Mouse (Mus musculus) kidney, postnatal 25 days (tissue): ENCODE data around the gene Apoc4.
A peak's percentile ranks its signal among the peaks of the same experiment; 100 is the strongest.

Source experiments
- DNase-seq, 2 experiments: peaks; one replicate each; pipeline ENCODE4 v3.0.0; 2021; ENCODE audit warnings: mixed read lengths in 2 of 2

Gene Apoc4

DNA sequence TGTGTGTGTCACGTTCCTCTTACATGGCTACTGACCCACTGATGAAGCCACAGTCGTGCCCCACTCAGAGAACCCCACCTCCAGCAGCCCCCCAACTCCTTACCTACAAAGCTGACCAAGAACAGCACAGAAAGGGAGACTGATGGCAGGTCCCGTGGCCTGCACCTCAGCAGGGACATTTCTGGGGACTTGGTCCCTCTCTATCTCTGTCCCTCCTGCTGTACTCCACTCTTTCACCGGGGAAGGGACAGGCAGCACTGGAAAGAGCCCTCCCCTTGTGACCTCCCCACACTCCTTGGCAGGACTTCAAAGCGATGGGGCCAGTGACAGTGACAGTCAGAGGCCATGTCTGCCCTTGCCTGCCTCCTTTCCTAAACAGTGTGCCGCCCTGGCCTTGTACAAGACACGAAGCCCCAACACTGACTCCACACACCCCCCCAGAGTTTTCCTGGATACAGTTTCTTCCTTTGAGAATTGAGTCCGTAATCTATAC, at the start of gene Apoc4, which contains the start of gene Gm44805:
TSS of gene Apoc4 (minus strand) at position 278 of the 493 bp plus-strand sequence.
TSS of gene Gm44805 (minus strand) at position 222 of the 493 bp plus-strand sequence.
- DNase-seq, result no peak

DNA sequence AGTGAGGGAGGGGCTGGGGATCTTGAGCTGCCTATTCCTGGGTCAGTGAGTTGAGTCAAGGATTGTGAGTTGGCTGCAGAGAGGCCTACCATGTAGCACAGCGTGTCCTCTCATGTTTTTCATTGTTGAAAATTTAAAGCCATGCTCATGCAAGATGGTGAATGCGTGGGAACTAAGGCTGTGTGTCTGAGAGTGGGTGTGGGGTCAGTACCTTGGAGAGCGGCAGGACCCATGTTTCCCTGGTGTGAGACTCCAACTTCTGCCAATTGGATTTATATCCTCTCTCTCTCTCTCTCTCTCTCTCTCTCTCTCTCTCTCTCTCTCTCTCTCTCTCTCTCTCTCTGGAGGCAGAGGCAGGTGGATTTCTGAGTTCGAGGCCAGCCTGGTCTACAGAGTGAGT, 45.3 kb upstream of the Apoc4 start:
- no peak for DNase-seq

DNA sequence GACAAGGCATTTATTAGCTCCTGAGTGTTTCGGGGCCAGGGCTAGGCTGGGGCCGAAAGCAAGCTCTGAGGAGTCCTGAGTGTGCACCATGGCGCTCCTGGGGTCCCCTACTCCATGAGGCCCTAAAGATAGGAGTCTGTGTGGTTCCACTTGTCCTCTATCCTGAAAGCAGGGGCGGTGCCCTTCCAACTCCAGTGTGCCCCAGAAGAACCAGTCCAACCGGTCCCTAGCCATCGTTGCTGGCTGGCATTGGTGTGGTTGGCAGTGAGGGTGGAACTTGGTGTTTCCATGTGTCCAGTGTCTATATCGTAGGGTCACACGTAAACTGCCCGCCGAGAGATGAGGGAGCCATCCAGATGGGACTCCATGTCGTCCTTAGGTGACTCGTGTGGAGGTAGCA, 42.9 kb upstream of the Apoc4 start:
- DNase-seq, result peak; percentile 47 to 77

DNA sequence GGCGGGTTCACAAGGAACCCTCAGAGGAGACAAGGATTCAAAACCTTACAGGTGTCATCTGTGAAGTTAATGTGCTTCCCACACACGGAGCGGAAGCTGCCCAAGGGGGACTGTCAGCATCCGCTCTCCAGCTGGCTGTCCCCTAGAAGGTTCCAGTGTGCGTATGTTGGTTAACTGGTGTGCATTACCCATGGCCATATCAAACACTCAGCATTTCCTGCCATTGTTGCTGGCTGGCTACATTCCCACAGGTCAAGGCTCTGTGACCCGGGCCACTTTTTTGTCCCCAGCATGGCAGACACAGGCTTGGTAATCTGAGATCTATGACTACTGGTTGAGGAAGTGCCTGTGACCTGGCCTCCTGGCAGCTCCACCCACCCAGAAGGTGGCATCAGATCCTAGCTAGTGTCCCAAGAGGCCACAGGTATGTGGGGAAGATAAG, 41.5 kb upstream of the Apoc4 start:
- DNase-seq, result peak; percentile 76 to 83

DNA sequence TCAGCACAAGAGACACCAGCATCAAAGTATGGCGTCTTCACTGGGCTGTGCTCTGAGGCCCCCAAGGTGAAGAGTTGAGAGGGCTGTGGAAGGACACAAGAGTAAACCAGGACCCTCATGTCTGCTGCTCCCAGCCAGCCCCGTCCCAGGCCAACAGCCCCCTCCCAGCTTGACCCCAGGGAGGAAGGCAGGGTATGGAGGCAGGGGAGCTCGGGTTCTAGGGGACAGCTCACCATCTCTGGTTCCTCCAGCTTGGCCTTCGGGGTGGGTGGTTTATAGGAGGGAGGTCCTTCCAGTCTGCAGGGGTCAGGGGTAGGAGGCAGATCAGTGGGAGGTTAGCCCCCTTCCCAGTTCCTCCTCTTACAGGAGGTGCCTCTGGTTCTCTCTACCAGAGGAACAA, 37.9 kb upstream of the Apoc4 start:
- no peak for DNase-seq

DNA sequence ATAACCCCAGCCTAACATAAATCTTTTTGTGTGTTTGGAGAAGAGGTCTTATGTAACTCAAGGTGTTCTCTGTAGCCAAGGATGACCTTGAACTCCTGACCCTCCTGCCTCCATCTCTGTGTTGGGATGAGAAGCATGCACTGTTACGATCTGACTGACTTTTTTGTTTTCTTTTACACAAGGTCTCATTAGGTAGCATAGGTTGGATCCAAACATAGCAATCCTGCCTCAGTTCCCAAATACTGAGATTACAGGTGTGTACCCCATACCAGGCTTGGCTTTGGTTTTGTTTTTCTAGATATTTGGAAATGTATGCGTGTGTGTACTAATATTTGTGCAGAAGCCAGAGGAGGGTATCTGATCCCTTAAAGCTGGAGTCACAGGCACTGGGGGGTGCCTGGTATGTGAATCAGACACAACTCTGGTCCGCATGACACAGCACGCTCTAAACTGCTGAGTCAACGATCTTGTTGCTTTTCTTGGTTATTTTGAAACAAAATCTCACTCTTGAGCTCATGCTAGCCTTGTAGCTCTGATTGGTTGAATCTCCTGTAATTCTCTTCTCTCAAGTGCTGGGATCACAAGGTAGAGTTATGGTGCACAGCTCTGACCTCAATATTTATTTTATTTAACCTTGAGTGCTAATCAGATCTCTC, 37.1 kb upstream of the Apoc4 start:
- DNase-seq, result no peak

DNA sequence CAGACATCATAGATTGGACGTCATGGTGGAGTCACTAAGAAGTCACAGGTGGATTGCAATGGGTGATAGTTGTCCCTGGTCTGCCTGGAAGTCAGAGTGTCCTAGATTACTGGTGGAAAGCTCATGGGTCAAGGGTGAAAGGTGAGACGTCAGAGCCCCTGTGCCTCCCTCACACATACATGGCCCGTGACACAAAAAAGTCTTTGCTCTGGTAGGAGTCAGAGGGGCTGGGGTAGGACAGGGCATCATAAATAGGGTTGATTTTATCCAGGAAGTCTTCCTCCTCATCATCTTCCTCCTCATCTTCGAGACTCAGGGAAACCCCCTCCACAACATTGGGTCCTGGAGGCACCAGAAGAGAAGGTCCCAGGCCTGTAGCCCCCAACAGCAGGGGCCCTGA, 36.1 kb upstream of the Apoc4 start:
- no peak for DNase-seq

DNA sequence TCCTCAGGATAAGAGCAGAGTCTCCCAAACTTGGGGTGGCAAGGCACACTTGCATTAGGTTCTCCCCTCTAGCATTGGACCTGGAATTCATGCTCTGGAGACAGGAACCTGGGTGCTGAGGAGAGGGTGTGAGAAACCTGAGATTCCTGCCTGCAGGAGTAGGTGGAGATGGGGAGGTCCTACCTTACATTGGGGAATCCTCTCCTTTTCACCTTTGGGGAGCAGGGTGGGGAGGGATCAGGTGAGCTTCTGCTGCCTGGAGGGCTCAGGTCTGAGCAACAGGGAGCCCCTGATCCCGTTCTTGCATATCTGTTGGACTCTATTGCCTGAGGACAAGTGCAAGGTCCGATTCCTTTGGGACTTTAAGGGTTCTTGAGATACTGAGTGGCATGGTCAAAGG, 35.5 kb upstream of the Apoc4 start:
- no peak for DNase-seq

DNA sequence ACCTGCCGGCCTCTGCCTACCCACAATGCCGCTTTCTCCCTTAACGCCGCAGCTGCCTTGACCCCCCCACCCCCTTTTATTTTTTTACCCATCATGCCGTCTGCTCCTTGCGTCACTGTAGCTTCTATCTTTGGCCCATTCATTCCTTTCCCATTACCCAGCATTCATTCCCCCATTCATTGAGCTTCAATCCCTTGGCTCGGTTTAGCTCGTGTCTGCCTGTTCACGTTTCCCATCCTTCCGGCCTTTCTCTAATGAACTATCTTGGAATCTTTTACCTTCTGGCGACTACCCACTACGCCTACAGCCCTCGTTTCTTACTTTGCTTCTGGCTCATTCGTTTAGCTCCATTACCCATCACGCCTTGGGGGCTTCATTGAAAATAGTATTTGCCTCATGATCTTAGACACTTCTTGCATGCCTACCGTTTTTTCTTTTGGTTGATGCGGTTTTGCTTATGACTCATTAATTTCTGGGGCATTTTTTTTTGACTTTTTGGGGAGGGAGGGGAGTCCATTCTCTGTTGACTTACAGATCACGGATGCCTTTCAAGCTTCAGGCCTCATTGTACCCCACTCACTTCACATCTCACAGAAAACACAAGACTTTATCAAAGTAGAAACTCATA, 34.9 kb upstream of the Apoc4 start:
- no peak for DNase-seq

DNA sequence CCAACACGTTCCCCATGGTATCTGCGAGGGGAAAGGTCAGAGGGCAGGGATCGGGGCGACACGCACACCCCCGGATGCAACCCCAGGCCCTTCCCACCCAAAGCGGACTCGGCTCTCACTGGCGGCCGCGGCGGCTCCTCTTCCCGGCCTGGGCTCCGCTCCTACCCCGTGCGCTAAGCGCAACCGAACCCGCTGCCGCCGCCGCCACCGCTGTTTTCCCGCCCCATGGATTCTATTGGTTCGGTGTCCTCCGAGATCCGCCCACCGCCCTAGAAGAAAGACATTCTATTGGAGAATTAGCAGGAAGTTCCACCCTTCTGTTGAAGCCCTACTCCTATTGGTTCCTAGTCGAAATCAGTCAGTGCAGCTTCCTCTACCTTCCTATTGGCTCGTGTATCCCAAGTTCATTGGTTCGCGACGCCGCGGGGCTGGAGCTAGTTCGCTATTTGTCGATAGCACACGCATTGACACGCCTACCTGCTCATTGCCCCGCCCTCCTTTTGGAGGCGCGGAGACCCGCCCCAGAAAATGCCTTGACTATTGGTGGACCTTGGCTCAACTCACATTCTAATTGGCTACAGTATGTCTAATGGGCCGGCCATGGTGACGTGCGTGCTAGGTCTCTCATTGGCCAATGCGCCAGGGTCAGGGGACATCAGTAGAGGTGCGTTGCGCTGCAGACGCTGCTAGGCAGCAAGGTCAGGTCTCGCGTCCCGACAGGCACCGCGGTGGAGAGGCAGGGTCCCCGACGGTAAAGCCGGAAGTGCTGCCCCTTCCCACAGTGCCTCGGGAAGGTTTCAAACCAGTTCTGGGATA, 34.2 kb upstream of the Apoc4 start, which contains the start of gene Tomm40:
TSS of gene Tomm40 (minus strand) at position 200 of the 816 bp plus-strand sequence.
- DNase-seq, result peak; percentile 100

DNA sequence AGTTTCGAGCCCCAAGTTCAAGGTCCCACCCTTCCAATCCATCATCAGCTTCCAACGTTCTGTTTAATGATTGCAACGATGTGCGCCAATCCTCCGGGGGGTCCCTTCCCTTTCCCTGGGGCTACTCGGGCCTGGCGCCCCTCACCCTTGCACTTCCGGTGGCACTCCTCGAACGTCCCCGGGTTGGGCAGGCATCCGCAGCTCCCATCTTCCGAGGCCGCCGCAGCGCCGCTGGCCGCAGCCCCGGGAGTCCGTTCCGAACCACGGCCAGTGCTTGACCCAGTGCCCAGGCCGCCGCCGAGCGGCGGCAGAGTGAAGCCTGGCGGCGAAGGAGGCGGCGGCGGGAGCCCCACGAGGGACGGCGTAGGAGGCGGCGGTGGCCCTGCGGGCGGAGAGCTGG, 33.6 kb upstream of the Apoc4 start:
- no peak for DNase-seq

DNA sequence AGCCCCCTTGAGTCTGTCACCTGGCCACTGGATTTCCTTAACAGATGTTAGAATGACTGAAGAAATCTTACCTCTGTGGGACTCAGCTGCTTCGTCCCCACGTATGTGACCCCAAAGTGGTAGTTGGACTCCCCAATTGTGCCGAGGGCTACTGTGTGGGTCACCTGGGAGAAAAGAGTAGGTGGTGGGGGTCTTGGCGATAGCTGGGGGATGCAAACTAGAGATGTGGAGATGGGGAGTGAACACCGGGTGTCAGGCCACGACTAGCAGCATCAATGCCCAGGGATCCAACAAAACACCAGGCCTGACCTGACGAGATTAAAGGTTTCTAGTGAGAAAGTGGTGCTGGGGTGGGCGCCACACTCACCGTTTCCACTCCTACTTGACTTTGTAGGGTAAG, 32.3 kb upstream of the Apoc4 start:
- DNase-seq, result no peak

DNA sequence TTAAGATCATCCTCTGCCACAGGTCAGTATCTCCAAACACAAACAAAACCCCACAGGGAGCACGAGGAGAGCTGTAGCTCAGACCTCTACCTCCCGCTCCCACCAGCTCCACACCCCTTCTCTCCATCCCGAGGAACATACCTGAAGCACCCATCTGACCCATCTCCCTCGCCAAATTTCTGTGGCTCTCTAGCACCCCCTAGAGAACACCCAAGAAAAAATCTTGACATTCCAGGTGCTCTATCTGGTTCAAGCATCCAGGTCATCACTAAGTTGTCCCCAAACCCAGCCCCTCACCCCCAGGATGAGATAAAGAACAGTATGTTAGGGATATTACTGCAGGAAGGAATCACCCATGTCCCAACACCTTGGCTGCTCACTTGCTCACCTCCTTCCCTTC, 31.9 kb upstream of the Apoc4 start:
- peak in 1 of 2 experiments; percentile 26 for DNase-seq

DNA sequence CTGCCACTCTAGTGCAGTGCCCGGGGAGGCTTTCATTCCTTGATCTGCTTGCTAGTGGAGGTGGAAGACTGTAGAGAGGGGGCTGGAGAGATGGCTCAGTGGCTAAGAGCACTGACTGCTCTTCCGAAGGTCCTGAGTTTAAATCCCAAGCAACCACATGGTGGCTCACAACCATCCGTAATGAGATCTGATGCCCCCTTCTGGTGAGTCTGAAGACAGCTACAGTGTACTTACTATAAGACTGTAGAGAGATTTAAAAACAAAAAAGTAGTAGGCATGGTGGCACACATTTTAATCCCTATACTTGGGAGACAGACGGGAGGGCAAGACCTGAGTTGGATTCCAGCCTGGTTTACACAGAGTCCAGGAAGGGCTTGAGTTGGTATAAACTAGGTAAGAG, 31.1 kb upstream of the Apoc4 start:
- DNase-seq, result peak in 1 of 2 experiments; percentile 27

DNA sequence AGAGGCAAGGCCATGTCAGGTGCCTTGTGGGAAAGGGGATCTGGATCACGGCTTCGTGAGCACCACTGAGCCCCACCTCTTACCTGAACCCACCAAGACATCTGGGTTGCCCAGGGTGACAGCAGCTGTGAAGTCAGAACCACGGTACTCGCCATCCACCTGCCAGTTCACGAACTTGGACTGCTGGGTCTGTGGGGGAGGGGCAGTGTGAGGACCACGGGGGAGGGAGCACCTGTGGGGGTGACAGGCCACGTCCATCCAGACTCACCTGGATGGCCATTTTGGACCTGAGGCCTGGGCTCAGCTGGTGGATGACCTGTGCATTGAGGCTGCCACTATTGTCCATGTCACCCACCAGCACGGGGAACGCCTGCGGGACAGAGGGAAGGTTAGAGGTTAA, 29.4 kb upstream of the Apoc4 start:
- no peak for DNase-seq

DNA sequence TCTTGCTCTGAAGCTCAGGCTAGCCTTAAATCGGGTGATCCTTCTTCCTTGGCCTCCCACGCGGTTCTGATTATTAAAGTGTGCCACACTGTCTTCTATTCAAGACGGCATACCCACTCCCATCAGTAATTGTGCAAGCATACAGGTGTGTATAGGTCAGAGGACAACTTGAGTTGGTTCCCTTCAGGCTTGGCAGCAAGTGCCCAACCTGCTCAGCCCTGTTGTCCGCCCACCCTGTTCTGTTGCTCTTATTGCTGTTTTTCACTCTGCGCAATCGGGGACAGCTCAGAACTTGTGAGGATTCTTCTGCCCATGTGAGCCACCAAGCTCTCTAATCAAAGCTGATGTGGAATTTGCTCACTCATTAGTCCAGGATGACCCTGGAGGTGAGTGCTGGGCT, 24.0 kb upstream of the Apoc4 start:
- no peak for DNase-seq

DNA sequence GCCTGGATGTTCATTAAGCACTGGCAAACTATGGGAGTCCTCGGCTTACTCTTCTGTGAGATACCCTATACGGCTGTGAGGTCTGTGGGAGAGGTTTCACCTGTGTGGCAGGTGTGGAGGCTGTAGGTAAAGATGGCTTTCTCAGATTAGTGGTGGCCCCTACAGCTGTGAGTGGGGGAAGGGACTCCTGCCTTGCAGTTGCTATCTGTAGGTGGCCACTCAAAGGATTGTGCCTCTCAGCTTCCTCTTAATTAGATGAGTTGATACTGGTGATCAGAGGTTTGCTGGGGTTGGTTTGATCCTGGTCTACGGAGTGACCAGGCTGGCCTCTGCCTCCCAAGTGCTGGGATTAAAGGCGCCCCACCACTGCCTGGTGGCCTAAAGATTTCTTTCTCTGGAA, 23.2 kb upstream of the Apoc4 start:
- DNase-seq, result no peak

DNA sequence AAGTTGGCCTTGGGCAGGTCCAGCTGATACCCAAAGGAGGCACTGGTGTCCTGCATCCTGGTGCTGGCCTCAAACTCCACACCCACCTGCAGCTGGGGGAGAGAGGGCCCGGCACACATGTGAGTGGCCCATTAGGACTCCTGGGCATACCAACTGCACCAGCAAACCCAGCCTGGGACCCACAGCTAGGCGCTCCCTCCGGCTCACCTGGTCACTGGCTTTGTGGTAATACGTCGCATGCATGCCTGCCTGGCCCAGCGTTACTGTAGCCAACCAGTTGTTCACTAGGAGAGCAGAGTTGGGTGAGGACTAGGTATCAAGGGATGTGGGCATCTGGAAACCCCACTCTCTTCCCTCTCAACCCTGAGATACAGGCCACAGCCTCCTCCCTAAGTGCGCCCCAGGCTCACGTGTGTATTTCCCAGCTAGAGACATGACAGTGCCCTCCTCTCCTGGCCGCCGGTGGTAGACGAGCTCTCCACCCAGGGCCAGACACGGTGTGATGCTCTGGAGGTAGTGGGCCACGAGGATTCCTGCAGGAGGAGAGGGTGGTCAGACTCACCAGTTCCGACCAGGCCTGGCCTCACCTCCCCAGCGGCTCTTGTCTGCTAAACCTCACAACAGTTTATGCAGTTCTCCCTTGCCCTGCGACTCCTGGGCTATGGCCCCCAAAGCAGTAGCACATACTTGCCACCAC, 21.7 kb upstream of the Apoc4 start:
- no peak for DNase-seq

DNA sequence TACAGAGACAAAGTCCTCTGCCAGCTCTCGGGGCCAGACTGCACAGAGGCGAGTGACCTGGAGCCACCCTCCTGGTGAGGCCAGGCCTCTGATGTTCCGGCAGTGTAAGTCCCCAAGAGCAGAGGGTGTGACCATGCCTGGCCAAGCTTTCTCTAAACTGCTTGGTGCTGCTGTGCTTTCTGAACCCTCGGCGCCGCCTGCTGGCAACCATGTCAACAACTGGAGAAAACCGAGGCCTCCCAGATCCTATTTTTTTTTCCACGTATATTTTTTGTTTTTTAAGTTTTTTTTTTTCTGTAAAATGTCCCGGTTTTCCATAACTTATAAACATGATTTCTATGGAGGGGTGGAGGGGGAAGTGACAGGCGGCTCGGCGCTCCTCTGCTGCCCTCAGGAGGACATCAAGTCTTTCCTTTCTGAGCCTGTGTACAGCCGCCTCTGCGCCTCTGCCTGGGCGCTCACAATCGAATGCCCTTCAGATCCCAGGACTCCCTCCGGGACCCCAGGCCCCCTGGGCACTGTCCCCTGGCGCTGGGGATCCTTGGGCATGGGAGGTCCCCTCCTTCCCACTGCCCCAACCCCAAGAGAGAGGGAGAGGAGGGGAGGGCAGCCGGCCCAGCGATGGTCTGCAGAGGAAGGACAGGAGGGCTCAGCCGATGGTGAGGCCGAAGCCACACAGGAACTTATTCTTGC, 19.9 kb upstream of the Apoc4 start:
- peak; percentile 91 to 94 for DNase-seq

DNA sequence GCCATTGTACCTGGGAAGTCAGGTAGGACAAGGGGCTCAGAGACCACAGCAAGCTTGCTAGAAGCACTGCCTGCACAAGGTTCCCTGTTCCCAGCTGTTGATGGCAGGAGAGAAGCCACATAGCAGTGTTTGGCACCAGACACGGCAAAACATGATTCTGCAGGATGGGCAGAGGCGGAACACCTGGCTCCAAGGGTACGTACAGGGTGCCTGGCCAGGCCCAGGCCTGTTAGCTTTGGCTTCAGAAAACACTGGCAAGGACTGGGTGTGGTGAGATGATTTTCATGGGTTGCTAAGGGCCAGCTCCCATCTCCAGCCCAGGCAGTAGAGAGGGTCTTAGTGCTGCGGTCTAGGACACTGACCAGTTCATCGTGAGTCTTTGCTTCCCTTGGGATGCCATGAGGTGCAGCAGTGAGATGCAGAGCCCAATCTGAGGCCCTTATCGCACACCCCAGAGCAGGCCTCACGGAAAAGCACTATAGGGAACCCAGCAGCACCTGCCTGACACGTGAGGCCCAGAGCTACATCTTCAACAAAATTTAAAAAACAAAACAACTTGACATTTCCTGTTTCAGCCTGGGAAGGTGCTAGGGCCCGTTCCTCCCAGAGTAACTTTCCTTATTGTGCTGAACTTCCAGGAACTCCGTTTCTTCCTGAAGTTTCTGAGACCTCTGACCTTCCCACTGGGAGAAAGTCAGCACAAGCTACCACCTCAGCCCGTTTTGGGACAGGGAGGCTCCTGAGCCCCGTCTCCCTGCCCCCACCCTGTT, 19.2 kb upstream of the Apoc4 start:
- DNase-seq, result no peak

DNA sequence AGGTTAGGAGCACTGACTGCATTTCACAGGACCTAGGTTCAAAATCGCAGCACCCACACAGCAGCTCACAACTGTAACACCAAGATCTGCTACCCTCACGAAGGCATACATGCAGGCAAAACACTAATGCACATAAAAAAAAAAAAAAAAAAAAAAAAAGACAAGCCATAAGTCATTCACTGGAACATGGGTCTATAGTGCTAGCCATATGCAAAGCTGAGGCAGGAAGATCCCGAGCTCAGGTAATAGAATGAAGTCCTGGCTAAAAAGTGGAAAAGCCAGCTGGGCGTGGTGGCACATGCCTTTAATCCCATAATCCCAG, 18.5 kb upstream of the Apoc4 start:
- no peak for DNase-seq
